Mouse (Mus musculus) heart, adult 2 months (tissue): ENCODE measurements around the gene Fbxw7.

Experiments used
- CTCF ChIP-seq: fragments of 200-600 bp; IDR thresholded peaks from 2 replicates; pipeline ENCODE4 v1.8.1; 2022; ENCODE audit warnings: antibody characterized with exemption, mild to moderate bottlenecking, moderate library complexity
- POLR2A ChIP-seq: fragments of 200-500 bp; IDR thresholded peaks from 2 replicates; pipeline ENCODE4 v1.6.1; 2011; ENCODE audit warnings: mild to moderate bottlenecking, low read depth, low read length, control low read depth; ENCODE audit not compliant: insufficient read depth

DNA sequence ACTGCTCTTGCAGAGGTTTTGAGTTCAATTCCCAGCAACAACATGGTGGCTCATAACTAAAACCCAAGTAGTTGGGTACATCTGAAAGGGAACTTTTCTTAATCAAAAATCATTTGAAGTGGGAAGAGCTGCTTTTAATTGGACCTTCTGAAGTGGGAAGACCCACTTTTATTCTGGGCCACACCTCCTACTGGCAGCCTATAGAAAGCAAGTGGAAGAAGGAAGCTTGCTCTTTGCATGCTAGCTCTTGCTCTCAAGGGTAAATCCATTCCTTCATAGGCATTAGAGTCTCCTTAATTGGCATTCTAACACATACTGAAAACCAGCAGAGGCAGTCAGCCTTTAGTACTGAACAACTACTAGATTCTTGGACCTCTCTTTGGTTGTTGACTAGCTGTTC lies 4.3 kb upstream of the Fbxw7 start:
- no peak for TF ChIP-seq CTCF
- TF ChIP-seq POLR2A, result no peak
